Mouse (Mus musculus) olfactory bulb, adult 2 months (tissue): ENCODE results near the gene Capza1.

Experiments used
- CTCF ChIP-seq: fragments of 200-500 bp; IDR thresholded peaks from 2 replicates; pipeline ENCODE4 v1.5.1; 2012; ENCODE audit warnings: low read depth, mild to moderate bottlenecking, low read length, moderate library complexity; ENCODE audit not compliant: insufficient read depth
- POLR2A ChIP-seq: fragments of 200-500 bp; IDR thresholded peaks from 2 replicates; pipeline ENCODE4 v1.6.1; 2012; ENCODE audit warnings: mild to moderate bottlenecking, low read depth, low read length, moderate library complexity; ENCODE audit not compliant: insufficient read depth

- no peak for TF ChIP-seq CTCF
- TF ChIP-seq POLR2A, result no peak
These were observed 73.3 kb downstream of the Capza1 start for GRCm38 (mm10) chr3:104791017-104791416.
